Mouse (Mus musculus) lung, adult 2 months (tissue): ENCODE results near the gene Rbbp8nl. TPM values are rescaled to one million over a fixed set of nuclear protein-coding genes. Genes with fewer than 3 reads are reported as not detected.

Experiments
- DNase-seq: peaks from one replicate; pipeline ENCODE4 v3.0.0; 2022
- H3K4me1 ChIP-seq: fragments of 200-500 bp; 2 replicates; pipeline ENCODE4 v1.6.1; 2011; ENCODE audit warnings: low read length; ENCODE audit not compliant: control insufficient read depth, insufficient read depth
- H3K4me3 ChIP-seq: fragments of 200-500 bp; replicated peaks from 2 replicates; pipeline ENCODE3; 2011; ENCODE audit warnings: low read depth, mild to moderate bottlenecking, control low read depth, low read length; ENCODE audit errors: extremely low read depth
- CTCF ChIP-seq: fragments of 200-500 bp; IDR thresholded peaks from 2 replicates; pipeline ENCODE4 v1.5.1; 2011; ENCODE audit warnings: mild to moderate bottlenecking, low read length, control low read depth; ENCODE audit not compliant: insufficient read depth
- POLR2A ChIP-seq: fragments of 200-500 bp; IDR thresholded peaks from 2 replicates; pipeline ENCODE4 v1.6.1; 2011; ENCODE audit warnings: low read depth, mild to moderate bottlenecking, control low read depth, low read length, borderline replicate concordance; ENCODE audit errors: extremely low read depth
- WGBS: fragments of 180-500 bp; shearing (Covaris S2); methylation state at CpG from one replicate; pipeline ENCODE4 v1.1.7; 2018; 5-methylcytosine and 5-hydroxymethylcytosine counted together
- polyA plus RNA-seq: library from polyadenylated mRNA; depleted of rRNA; stranded (reverse); fragments of >200 nt; gene quantifications from 2 replicates; pipeline ENCODE4 v1.2.3, GENCODE M21; 2012

Gene Rbbp8nl
- polyA plus RNA-seq, 1 experiment = 2.3 TPM

GRCm38 (mm10) chr2:180307680-180308079, 18.0 kb upstream of the Rbbp8nl start:
- peaks cover 3% of the 10 kb centered on the region; the same call in 1 of the 2 replicates for H3K4me1 ChIP-seq
- no peak for DNase-seq
- WGBS = 34% methylated on average over 2 of the region's 2 CpGs

GRCm38 (mm10) chr2:180306423-180307168, 16.9 kb upstream of the Rbbp8nl start:
- peaks cover 3% of the 10 kb centered on the region; the same call in 1 of the 2 replicates for H3K4me1 ChIP-seq
- H3K4me3 ChIP-seq = no peak overlapping the region
- WGBS = 45% methylated on average over 8 of the region's 8 CpGs
- no peak for DNase-seq
- TF ChIP-seq POLR2A (no peak), CTCF (no peak)

More at GRCm38 (mm10) chr2:180307680-180308079, 18.0 kb upstream of the Rbbp8nl start:
- TF ChIP-seq POLR2A (no peak), CTCF (no peak)
- H3K4me3 ChIP-seq = no peak overlapping the region

GRCm38 (mm10) chr2:180306009-180306408, 16.3 kb upstream of the Rbbp8nl start:
- TF ChIP-seq CTCF = no peak
- TF ChIP-seq POLR2A = no peak
- no peak for DNase-seq
- 62% methylated on average over 2 of the region's 2 CpGs for WGBS
- Histone ChIP-seq H3K4me3 (no peak overlapping the region), H3K4me1 (peaks cover 3% of the 10 kb centered on the region; the same call in 1 of the 2 replicates)

GRCm38 (mm10) chr2:180305490-180305889, 15.8 kb upstream of the Rbbp8nl start:
- WGBS = 75% methylated on average over 3 of the region's 3 CpGs
- Histone ChIP-seq H3K4me3 (no peak overlapping the region), H3K4me1 (peaks cover 3% of the 10 kb centered on the region; the same call in 1 of the 2 replicates)
- DNase-seq = no peak
- TF ChIP-seq CTCF = no peak
- TF ChIP-seq POLR2A = no peak

- DNase-seq = no peak
- no peak overlapping the region for H3K4me3 ChIP-seq
- no peak for TF ChIP-seq CTCF
- no peak for TF ChIP-seq POLR2A
- WGBS = 34% methylated on average over 4 of the region's 4 CpGs
- peaks cover 3% of the 10 kb centered on the region; the same call in 1 of the 2 replicates for H3K4me1 ChIP-seq
Measured at GRCm38 (mm10) chr2:180304554-180304953, 14.9 kb upstream of the Rbbp8nl start.

GRCm38 (mm10) chr2:180303468-180303867, 13.8 kb upstream of the Rbbp8nl start:
- no peak for TF ChIP-seq POLR2A
- no peak for TF ChIP-seq CTCF
- no peak overlapping the region for H3K4me3 ChIP-seq
- peaks cover 3% of the 10 kb centered on the region; the same call in 1 of the 2 replicates for H3K4me1 ChIP-seq
- no peak for DNase-seq
- 51% methylated on average over 12 of the region's 12 CpGs for WGBS

- TF ChIP-seq POLR2A = no peak
- TF ChIP-seq CTCF = no peak
- no peak for DNase-seq
- peaks cover 3% of the 10 kb centered on the region; the same call in 1 of the 2 replicates for H3K4me1 ChIP-seq
- no peak overlapping the region for H3K4me3 ChIP-seq
- WGBS = 79% methylated on average over 4 of the region's 4 CpGs
Measured at GRCm38 (mm10) chr2:180302201-180302600, 12.5 kb upstream of the Rbbp8nl start.

GRCm38 (mm10) chr2:180300771-180301170, 11.1 kb upstream of the Rbbp8nl start:
- Histone ChIP-seq H3K4me1 (no peaks in the 10 kb centered on the region), H3K4me3 (no peak overlapping the region)
- 41% methylated on average over 5 of the region's 5 CpGs for WGBS
- no peak for DNase-seq
- TF ChIP-seq CTCF (no peak), POLR2A (no peak)

- no peaks in the 10 kb centered on the region for H3K4me1 ChIP-seq
- WGBS = 23% methylated on average over 2 of the region's 2 CpGs
- H3K4me3 ChIP-seq = no peak overlapping the region
- no peak for DNase-seq
- no peak for TF ChIP-seq POLR2A
- no peak for TF ChIP-seq CTCF
Measured at GRCm38 (mm10) chr2:180300252-180300651, 10.6 kb upstream of the Rbbp8nl start.

GRCm38 (mm10) chr2:180292906-180293305, 3.2 kb upstream of the Rbbp8nl start:
- Histone ChIP-seq H3K4me1 (no peaks in the 10 kb centered on the region; the same call in 1 of the 2 replicates), H3K4me3 (no peak overlapping the region)
- no peak for TF ChIP-seq CTCF
- TF ChIP-seq POLR2A = no peak
- DNase-seq = no peak
- WGBS = 68% methylated on average over 8 of the region's 8 CpGs
